Mouse (Mus musculus): ENCODE measurements around the gene Rcor1.

DNA sequence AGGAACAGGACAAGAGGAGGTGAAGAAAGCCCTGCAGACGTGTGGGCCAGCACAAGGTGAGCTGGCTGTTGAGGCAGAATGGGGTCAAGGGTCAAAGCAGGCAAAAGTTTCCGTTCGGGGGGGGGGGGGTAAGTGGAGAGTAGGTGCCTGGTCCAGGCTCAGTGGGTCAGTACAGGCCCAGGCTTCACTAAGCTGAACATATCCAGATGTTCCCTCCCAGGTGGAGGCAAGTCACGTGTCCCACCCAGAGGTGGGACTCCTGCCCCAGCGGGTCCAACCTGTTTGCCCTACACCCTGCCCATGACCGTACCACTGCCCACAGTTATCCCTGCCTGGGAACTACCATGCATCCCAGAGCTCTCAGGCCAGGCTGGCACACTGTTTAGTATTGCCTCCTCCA is 33.3 kb upstream of the Rcor1 start:
- no peak for TF ChIP-seq POLR2A (IDR thresholded peaks at IDR 0.05; ENCODE audit: borderline replicate concordance, control insufficient read depth, low read depth, low read length)
- no peak for TF ChIP-seq CTCF (IDR thresholded peaks at IDR 0.05; ENCODE audit: control insufficient read depth, insufficient read depth, low read length)

Data from bone marrow, adult 2 months (tissue).